Mouse (Mus musculus) brown adipose tissue, adult 24 weeks (tissue): ENCODE data around the gene Rdh7. TPM values are rescaled to one million over a fixed set of nuclear protein-coding genes. Genes with fewer than 3 reads are reported as not detected.
"Not testable (repeated sequence)": the region's sequence is repeated elsewhere in the genome, so short reads cannot be mapped to it uniquely, and the experiment has no call there.

ENCODE experiments used
- H3K27ac ChIP-seq: fragments of 200-500 bp; replicated peaks from 2 replicates; pipeline ENCODE4 v1.5.1; 2012; ENCODE audit warnings: low read depth, mild to moderate bottlenecking, low read length
- H3K4me1 ChIP-seq: fragments of 200-500 bp; 2 replicates; pipeline ENCODE4 v1.6.1; 2012; ENCODE audit warnings: low read length, mixed read lengths; ENCODE audit not compliant: control insufficient read depth, insufficient read depth, insufficient read length
- H3K4me3 ChIP-seq: fragments of 200-500 bp; 2 replicates; pipeline ENCODE4 v1.5.1; 2012; ENCODE audit warnings: low read depth, mild to moderate bottlenecking, low read length, moderate library complexity; ENCODE audit not compliant: insufficient read depth
- polyA plus RNA-seq: library from polyadenylated mRNA; stranded (reverse); fragments of >200 nt; gene quantifications from 2 replicates; pipeline ENCODE4 v1.2.4, GENCODE M21; 2012; ENCODE audit not compliant: missing spikeins, insufficient read depth, insufficient read length

Rdh7 gene
- polyA plus RNA-seq, 1 experiment: 3.7 TPM

- H3K4me3 ChIP-seq: no peak overlapping the region
- no peaks in the 10 kb centered on the region for H3K4me1 ChIP-seq
- H3K27ac ChIP-seq: no peak overlapping the region
These were observed 16.3 kb upstream of the Rdh7 start for GRCm38 (mm10) chr10:127904718-127905446.

GRCm38 (mm10) chr10:127903116-127903515, 14.5 kb upstream of the Rdh7 start:
- Histone ChIP-seq H3K4me3 (no peak overlapping the region), H3K4me1 (no peaks in the 10 kb centered on the region), H3K27ac (no peak overlapping the region)

GRCm38 (mm10) chr10:127901751-127902150, 13.1 kb upstream of the Rdh7 start:
- Histone ChIP-seq H3K27ac (no peak overlapping the region), H3K4me3 (no peak overlapping the region)

GRCm38 (mm10) chr10:127899783-127900182, 11.2 kb upstream of the Rdh7 start:
- no peak overlapping the region for H3K27ac ChIP-seq
- H3K4me3 ChIP-seq: no peak overlapping the region
- H3K4me1 ChIP-seq: no peaks in the 10 kb centered on the region

More at GRCm38 (mm10) chr10:127901751-127902150, 13.1 kb upstream of the Rdh7 start:
- no peaks in the 10 kb centered on the region for H3K4me1 ChIP-seq

- no peaks in the 10 kb centered on the region for H3K4me1 ChIP-seq
- no peak within 1 kb of the TSS for H3K27ac ChIP-seq
- no peak within 1 kb of the TSS for H3K4me3 ChIP-seq
These were observed 9.6 kb upstream of the Rdh7 start, which contains the start of gene Sdr9c7 for GRCm38 (mm10) chr10:127898218-127898617. Sdr9c7 (plus strand) TSS chr10:127898518.

GRCm38 (mm10) chr10:127897506-127897905, 8.9 kb upstream of the Rdh7 start:
- no peak overlapping the region for H3K4me3 ChIP-seq
- H3K4me1 ChIP-seq: no peaks in the 10 kb centered on the region
- no peak overlapping the region for H3K27ac ChIP-seq

GRCm38 (mm10) chr10:127896705-127897104, 8.1 kb upstream of the Rdh7 start:
- Histone ChIP-seq H3K27ac (no peak overlapping the region), H3K4me1 (no peaks in the 10 kb centered on the region), H3K4me3 (no peak overlapping the region)

GRCm38 (mm10) chr10:127893163-127894022, 4.8 kb upstream of the Rdh7 start:
- H3K4me3 ChIP-seq, H3K4me1 ChIP-seq, H3K27ac ChIP-seq: not testable (repeated sequence)

- Histone ChIP-seq H3K27ac (no peak overlapping the region), H3K4me1 (no peaks in the 10 kb centered on the region), H3K4me3 (no peak overlapping the region)
These were observed 2.9 kb upstream of the Rdh7 start for GRCm38 (mm10) chr10:127891481-127891880.

- Histone ChIP-seq H3K27ac (no peak overlapping the region), H3K4me3 (no peak overlapping the region)
These were observed 1.6 kb downstream of the Rdh7 start for GRCm38 (mm10) chr10:127886971-127887370.

GRCm38 (mm10) chr10:127886551-127886950, 2.1 kb downstream of the Rdh7 start:
- no peak overlapping the region for H3K4me3 ChIP-seq
- H3K4me1 ChIP-seq: no peaks in the 10 kb centered on the region
- no peak overlapping the region for H3K27ac ChIP-seq

More at GRCm38 (mm10) chr10:127886971-127887370, 1.6 kb downstream of the Rdh7 start:
- no peaks in the 10 kb centered on the region for H3K4me1 ChIP-seq

GRCm38 (mm10) chr10:127881041-127881440, 7.6 kb downstream of the Rdh7 start:
- Histone ChIP-seq H3K4me1 (0 out of 2 replicates have a peak, but pooled peaks cover 3% of the 10 kb centered on the region), H3K27ac (no peak overlapping the region), H3K4me3 (no peak overlapping the region)

GRCm38 (mm10) chr10:127879155-127879688, 9.4 kb downstream of the Rdh7 start:
- Histone ChIP-seq H3K4me3 (no peak overlapping the region; the same call in 1 of the 2 replicates), H3K27ac (no peak overlapping the region), H3K4me1 (0 out of 2 replicates have a peak, but pooled peaks cover 3% of the 10 kb centered on the region)

- no peak overlapping the region for H3K27ac ChIP-seq
- 0 out of 2 replicates have a peak, but pooled peaks cover 3% of the 10 kb centered on the region for H3K4me1 ChIP-seq
- no peak overlapping the region for H3K4me3 ChIP-seq
These were observed 10.2 kb downstream of the Rdh7 start for GRCm38 (mm10) chr10:127878262-127879057.
